ENCODE assay signal across 19 mouse cellular contexts in genomic region chr2:6396626-6397146, GRCm38 (mm10).
A peak's percentile ranks its signal among the peaks of the same experiment; 100 is the strongest.
DNase-seq lines count a peak whose midpoint lies in the region; ATAC-seq and TF ChIP-seq lines count a peak whose summit lies in the region.
"Had no signal": no experiment of that assay in that cellular context is flagged by ENCODE, and none has a peak within 500 bp of the region (broad histone marks: within the 10 kb centered on the region; RNA-seq: fewer than 3 reads in every experiment).

No protein-coding gene starts in this region.

- no peak for TF ChIP-seq CTCF in heart, postnatal 0 days (IDR thresholded peaks at IDR 0.05; ENCODE audit: low read depth)
- no peak for TF ChIP-seq CTCF in liver, postnatal 0 days (IDR thresholded peaks at IDR 0.05; ENCODE audit: low read depth)

- WGBS in heart, postnatal 0 days, result 48% methylated on average over 1 of the region's 1 CpGs
- WGBS in liver, embryonic 12.5 days (ENCODE audit: insufficient replicate concordance), result 63% methylated on average over 1 of the region's 1 CpGs
- WGBS in liver, postnatal 0 days (ENCODE audit: insufficient replicate concordance), result 66% methylated on average over 1 of the region's 1 CpGs

- 0 out of 2 replicates have a peak overlapping the region, but pooled peaks have one; percentile 7 for H3K27ac ChIP-seq in heart, postnatal 0 days (ENCODE audit: low read depth)
- no peak overlapping the region; the same call in 1 of the 2 replicates for H3K27ac ChIP-seq in liver, embryonic 12.5 days
- no peak overlapping the region for H3K27ac ChIP-seq in liver, postnatal 0 days (ENCODE audit: low read depth)
- H3K27ac ChIP-seq: forebrain, embryonic 10.5 days; gastrocnemius, adult 2 months; left cerebral cortex, adult 2 months; midbrain, embryonic 12.5 days; neural tube, embryonic 12.5 days; stomach, postnatal 0 days had no signal

- no peaks in the 10 kb centered on the region for H3K27me3 ChIP-seq in heart, postnatal 0 days (ENCODE audit: control insufficient read depth, insufficient read depth, low read length)
- H3K27me3 ChIP-seq in liver, embryonic 12.5 days (replicated peaks), result no peaks in the 10 kb centered on the region
- H3K27me3 ChIP-seq in liver, postnatal 0 days (ENCODE audit: insufficient read depth, low read length), result no peaks in the 10 kb centered on the region
- H3K27me3 ChIP-seq: midbrain, embryonic 12.5 days; neural tube, embryonic 12.5 days had no signal

- no peak overlapping the region for H3K4me3 ChIP-seq in heart, postnatal 0 days (ENCODE audit: low read depth, low read length)
- H3K4me3 ChIP-seq in liver, embryonic 12.5 days, result no peak overlapping the region
- H3K4me3 ChIP-seq in liver, postnatal 0 days (ENCODE audit: low read depth, low read length), result no peak overlapping the region
- H3K4me3 ChIP-seq: forebrain, embryonic 10.5 days; gastrocnemius, adult 2 months; left cerebral cortex, adult 2 months; midbrain, embryonic 12.5 days; neural tube, embryonic 12.5 days had no signal

- ATAC-seq in heart, postnatal 0 days (ENCODE audit: insufficient read depth, low read depth), result no peak
- ATAC-seq in liver, embryonic 12.5 days, result 0 out of 2 replicates have a peak, but pooled peaks have one; percentile 9
- ATAC-seq in liver, postnatal 0 days, result no peak

- H3K36me3 ChIP-seq in heart, postnatal 0 days (replicated peaks; ENCODE audit: control insufficient read depth, insufficient read depth, low read length), result no peaks in the 10 kb centered on the region; the same call in 1 of the 2 replicates
- H3K36me3 ChIP-seq in liver, embryonic 12.5 days, result peaks cover 12% of the 10 kb centered on the region; the same call in 1 of the 2 replicates
- H3K36me3 ChIP-seq in liver, postnatal 0 days (replicated peaks; ENCODE audit: insufficient read depth, low read length), result no peaks in the 10 kb centered on the region; the same call in none of the 2 replicates
- H3K36me3 ChIP-seq: neural tube, embryonic 12.5 days had no signal

- no peaks in the 10 kb centered on the region for H3K9me3 ChIP-seq in heart, postnatal 0 days (replicated peaks; ENCODE audit: control insufficient read depth, low read length)
- no peaks in the 10 kb centered on the region for H3K9me3 ChIP-seq in liver, embryonic 12.5 days (replicated peaks)
- no peaks in the 10 kb centered on the region for H3K9me3 ChIP-seq in liver, postnatal 0 days (ENCODE audit: low read length)
- H3K9me3 ChIP-seq: forebrain, embryonic 10.5 days; midbrain, embryonic 12.5 days; neural tube, embryonic 12.5 days had no signal

- peaks cover 12% of the 10 kb centered on the region for H3K4me1 ChIP-seq in heart, postnatal 0 days (ENCODE audit: control insufficient read depth, insufficient read depth)
- H3K4me1 ChIP-seq in liver, embryonic 12.5 days, result peaks cover 45% of the 10 kb centered on the region
- H3K4me1 ChIP-seq in liver, postnatal 0 days (ENCODE audit: insufficient read depth), result peaks cover 3% of the 10 kb centered on the region

- TF ChIP-seq EP300 in heart, postnatal 0 days (IDR thresholded peaks at IDR 0.05; ENCODE audit: low read depth), result no peak
- TF ChIP-seq EP300 in liver, postnatal 0 days (IDR thresholded peaks at IDR 0.05; ENCODE audit: low read depth), result no peak

- H3K9ac ChIP-seq in heart, postnatal 0 days (replicated peaks; ENCODE audit: low read depth, low read length), result no peak overlapping the region
- H3K9ac ChIP-seq in liver, embryonic 12.5 days, result no peak overlapping the region
- H3K9ac ChIP-seq in liver, postnatal 0 days (replicated peaks), result no peak overlapping the region
- H3K9ac ChIP-seq: midbrain, embryonic 12.5 days; neural tube, embryonic 12.5 days had no signal

- no peak for DNase-seq in heart, postnatal 0 days (ENCODE audit: low spot score)
- no peak for DNase-seq in heart, adult 8-10 months (ENCODE audit: low spot score)
- no peak for DNase-seq in liver, postnatal 0 days
- peak; percentile 11 for DNase-seq in 416B (ENCODE audit: low read depth)
- peak; percentile 11 for DNase-seq in MEL-GATA-1-ER (ENCODE audit: extremely low read depth, low read depth)
- DNase-seq in cerebellum, adult 18-20 months, result no peak
- DNase-seq: adrenal gland, postnatal 25 days; cerebellum, adult 11 months; cerebellum, postnatal 36 days; gastrocnemius, adult 2 months; kidney, postnatal 36 days; left cerebral cortex, postnatal 4 days had no signal

- H3K4me2 ChIP-seq in heart, postnatal 0 days (ENCODE audit: low read depth, low read length), result no peak overlapping the region
- H3K4me2 ChIP-seq in liver, embryonic 12.5 days, result no peak overlapping the region
- H3K4me2 ChIP-seq in liver, postnatal 0 days (ENCODE audit: low read depth, low read length), result no peak overlapping the region
- H3K4me2 ChIP-seq: heart, embryonic 11.5 days; midbrain, embryonic 12.5 days; neural tube, embryonic 12.5 days had no signal

Comparison
In these comparisons a context has a peak if more than half of its experiments do, and no peak if none do; other contexts are left out.
1. DNase-seq: peak in 416B (single experiment) and MEL-GATA-1-ER (single experiment); none in heart, postnatal 0 days (single experiment), heart, adult 8-10 months (single experiment), liver, postnatal 0 days (single experiment) and cerebellum, adult 18-20 months (0 of 2).